Mouse (Mus musculus) cerebellum, adult 11 months (tissue): ENCODE data around the gene Ankrd28.

Source experiments
- DNase-seq: peaks from one replicate; pipeline ENCODE4 v3.0.0; 2022

Ankrd28 gene

DNA sequence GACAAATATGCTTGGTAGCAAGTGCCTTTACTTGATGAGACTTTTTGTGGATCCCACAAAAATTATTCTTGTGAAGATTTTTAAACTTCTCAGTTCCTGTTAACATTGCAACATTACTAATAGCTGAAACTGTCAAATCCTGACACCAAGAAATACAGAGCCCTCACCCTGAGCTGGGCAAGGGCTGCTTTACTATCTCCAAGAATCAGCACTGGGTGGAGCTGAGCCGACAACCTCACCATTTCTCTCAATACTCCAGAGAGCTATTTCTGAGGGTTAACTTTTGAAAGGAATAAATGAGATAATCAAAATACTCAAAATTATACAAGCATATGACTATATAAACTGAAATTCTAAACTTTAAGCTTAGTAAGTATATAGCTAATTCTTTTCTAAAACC, 121.1 kb downstream of the Ankrd28 start:
- DNase-seq = no peak

DNA sequence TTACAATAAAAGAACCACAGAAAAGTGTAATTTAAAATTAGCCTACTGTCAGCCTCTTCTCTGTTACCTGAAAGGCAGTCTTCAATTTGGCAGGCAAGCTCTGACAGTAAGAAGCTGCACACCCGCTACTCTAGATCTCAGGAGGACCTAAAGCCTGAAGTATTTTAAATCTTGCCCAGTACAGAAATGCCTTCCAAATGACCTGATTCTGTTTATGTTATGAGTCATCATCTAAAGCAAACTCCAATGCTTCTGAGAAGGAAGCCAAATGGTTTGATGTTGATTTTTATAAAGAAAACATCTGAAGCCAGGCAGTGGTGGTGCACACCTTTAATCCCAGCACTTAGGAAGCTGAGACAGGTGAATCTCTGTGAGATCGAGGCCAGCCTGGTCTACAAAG, 130.1 kb downstream of the Ankrd28 start:
- DNase-seq = no peak

DNA sequence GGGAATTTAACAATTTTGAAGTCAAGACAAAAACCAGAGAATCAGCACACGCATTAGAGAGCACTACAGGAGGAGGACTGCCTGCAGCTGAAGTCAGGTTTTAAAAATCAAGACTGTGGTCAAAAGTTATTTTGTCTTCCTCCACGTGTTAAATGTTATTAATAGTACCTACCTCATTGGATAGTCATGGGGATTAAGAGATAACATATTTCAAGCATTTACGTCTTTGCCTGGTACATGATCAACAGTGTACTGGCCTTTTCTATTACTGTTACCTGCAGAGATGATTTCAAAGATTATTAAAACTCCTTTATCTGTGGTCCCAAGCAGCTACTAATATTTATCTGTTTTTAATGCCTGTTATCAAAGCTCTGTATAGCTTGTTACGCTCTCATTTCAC, 132.7 kb downstream of the Ankrd28 start:
- no peak for DNase-seq

DNA sequence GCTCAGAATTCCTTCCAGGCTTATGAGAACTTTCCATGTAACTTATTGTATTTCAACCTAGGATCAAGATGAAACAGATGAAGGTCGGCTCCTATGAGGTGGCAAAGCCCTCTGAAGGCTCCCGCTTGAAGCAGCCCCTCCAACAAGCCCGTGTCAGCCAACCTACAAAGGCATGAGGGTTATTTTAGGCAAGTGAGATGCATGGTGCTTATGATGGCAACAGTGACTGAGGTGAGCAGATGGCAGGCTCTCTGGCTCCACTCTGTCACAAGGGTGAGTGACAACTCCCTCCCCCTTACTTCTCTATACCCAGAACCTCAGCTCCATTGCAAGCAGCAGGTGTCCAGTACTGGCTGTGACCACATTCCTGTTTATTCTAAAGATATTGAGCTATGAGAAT, 133.1 kb downstream of the Ankrd28 start:
- DNase-seq = peak; percentile 41

DNA sequence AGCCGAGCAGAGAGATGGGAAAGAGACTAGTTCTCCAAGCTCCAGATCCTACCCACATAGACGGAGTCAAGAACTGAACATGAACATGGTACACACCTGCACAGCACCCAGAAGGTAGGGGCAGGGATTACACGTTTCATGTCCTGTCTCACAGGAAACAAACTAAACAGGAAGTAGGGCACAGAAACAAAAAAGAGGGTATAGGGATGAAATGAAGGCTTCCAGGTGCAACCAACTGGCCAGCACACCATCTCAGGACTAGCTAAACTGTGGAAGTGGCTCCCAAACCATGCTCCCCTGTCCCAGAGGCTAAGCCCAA, 133.5 kb downstream of the Ankrd28 start:
- DNase-seq = no peak

DNA sequence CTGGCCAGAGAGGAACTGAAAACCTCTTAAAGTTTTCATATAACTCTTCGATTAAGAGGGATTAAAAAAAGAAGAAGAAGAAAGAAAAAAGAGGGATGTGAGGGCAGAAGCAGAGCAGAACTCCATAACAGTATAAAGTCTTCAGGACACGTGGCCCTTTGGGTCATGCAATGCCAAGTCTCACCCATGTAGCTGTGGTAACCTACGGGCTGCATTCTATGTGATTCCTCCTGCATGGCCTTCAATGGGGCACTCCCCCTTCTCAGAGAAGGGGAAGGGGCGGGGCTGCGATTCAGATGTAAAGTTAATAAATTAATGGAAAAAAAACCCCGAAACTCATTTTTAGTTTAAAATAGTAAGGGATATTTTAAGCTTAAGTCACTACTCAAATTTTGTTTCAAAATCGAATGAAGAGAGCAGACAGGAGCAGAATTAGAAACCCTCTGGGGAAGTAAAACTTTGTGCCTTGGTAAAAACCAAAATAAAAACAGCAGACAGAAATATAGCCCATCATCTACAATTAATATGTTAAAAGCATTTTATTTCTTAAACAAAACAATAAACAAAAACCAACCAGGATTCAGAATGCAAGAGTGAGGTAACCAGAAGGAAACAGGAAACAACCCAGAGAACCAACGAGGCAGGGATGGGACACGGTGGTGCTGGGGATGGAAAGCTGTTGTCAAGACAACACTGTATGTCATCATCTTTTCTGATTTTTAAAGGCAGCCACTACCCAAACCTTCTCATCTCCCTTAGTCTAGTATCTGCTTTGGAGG, 134.1 kb downstream of the Ankrd28 start:
- DNase-seq = no peak

DNA sequence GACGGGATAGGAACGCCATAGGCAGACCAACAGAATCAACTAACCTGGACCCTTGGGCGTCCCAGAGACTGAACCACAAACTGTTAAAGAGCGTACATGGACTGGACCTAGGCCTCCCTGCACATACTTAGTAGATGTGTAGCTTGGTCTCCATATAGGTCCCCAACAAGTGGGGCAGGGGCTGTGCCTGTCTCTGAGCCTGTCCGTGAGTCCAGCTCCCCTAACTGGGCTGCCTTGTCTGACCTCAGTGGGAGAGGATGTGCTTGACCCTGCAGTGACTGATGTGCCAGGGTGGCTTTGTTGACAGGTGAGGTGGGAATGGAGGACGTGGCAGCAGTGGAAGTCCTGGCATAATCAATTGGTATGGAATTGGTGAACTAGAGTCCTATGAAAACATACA, 137.9 kb downstream of the Ankrd28 start:
- DNase-seq = no peak

DNA sequence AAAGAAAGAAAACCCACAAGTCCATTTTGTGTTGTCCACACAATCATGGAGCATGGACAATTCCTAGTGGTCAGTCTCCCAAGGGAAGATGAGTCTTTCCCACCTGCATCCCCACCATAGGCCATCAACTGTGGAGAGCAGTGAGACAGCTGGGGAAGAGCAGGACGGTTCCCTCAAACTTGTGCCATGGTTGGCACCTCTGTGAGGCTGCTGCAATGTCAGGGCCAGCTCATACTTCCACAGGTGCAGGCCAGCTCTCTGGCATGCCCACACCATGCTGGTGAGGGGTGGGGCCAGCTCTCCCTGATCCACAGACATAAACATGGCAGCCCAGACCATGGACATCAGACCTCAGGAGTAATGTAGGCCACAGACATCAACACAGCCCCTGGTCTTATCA, 144.2 kb downstream of the Ankrd28 start:
- DNase-seq = no peak

DNA sequence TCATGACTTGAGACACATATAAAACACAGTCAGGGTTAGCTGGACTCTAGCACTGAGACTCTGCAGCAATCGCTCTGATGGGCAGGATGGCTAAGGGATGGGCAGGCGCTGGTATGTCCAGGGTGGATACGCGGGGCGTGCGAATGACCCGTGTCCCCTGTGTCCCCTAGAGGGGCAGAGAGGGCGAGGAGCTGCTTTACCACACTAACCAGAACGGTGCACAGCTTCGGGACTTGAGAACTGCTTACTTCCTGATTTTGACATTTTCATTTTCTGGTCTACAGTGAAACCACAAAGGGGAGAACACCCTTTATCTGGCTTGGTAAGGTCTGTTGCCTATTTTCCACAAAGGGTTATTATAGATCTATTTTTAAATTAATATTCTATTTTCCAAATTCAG, 144.8 kb downstream of the Ankrd28 start:
- DNase-seq = no peak

DNA sequence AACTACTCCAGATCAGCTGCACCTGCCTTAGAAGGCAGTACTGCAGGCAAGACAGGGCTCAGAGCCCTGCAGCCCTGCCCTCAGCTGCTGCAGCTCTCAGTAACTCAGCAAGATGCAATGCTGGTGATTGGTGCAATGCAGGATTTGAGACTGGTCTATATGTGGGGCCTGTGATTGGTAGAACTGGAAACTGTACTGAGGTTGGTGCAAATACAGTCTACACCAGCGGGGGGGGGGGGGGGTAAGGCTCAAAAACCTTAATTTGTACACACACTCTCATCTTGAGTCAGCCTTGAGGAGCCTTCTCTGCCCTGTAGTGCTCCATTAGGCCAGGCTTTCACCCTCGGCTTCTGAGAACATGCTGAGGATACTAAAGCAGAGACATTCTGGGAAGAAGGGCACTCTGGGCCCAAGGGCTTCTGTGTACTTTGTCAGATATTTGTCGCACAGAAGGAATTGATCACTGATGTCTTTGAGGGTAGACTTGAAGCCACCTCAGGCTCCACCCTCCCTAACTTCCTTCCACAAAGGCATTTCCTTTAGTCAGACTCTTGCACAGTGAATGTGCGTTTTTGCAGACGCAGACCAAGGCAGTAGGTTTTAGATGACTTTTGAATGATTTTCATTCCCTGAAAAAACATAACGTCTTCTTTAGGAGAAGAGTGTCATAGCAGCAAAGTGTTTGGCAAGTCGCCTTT, 146.0 kb downstream of the Ankrd28 start:
- no peak for DNase-seq

DNA sequence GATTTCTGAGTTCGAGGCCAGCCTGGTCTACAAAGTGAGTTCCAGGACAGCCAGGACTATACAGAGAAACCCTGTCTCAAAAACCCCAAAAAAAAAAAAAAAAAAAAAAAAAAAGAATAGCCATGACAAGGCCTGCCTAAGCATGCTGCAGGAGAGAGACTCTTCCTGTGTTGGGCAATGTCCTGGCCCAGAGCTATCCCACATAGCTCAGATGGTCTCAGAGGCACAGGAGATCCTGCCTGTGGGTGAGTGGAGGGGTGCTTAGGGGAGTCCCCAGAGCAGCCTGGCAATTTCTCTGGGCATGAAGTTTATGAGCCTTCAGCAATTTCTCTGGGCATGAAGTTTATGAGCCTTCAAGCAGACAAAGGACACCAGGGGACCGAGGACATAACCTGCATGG, 146.8 kb downstream of the Ankrd28 start:
- no peak for DNase-seq

DNA sequence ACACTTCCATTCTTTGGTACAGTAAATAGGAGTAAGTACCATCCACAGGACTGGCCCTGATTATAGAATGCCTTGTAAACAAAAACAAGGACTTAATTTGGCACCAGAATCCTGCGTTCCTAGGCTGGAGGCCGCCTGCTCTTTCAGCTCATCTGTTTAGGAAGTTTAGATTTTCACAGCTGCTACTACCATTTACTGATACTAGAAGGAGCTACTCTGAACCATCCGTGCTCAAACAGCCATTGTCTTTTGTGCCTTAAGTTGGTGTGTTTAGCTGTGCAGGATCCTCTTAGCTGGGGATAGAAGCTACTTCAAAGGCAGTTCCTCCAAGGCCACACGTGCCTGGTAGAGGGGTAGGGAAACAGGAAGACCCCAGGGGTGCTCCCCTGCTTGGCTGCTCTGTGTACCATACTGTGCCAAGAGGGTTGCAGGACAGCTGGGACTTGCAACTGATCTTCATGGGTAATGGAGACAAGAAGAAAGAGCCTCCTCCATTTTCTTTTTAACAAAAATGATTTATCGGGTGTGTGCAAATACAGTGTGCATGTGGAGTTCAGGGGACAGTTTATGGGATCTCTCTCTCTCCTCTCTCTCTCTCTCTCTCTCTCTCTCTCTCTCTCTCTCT, 148.4 kb downstream of the Ankrd28 start:
- no peak for DNase-seq

DNA sequence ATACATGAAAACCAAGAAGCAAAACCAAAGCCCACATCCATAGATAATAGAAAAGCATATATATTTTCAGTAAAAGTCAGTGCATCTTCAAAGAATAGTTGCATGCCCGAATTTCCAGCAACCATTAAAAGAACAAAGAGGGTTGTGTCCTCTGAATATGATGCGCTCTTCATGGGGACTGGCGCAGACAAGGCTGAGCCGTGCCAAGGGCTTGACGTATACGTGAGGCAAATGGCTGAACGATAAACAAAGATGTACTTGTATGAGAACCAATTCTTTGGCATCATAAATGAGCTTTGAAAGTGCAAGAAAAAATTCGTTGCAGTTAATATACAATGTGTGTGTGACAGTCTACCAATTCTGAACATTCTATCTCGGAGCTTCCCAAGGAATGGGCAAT, 149.2 kb downstream of the Ankrd28 start:
- no peak for DNase-seq

DNA sequence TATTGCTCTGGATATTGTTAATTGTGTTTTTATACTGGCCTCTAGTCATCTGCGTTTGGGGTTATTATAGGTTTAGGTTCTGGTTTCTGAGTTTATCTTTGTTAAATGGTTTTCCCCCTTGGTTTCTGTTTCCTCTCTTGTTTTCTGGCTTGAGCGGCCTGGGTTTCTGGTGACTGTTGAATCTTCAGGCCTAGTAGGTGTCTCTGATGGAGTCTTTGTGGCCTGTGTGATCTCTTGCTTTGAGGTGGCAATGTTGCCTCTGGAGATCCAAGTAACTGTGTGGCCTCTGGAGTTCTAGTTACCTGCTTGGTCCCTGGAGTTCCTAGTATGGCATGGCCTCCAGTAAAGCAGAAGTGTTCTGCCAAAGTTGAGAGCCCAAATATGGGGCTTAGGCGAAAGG, 149.8 kb downstream of the Ankrd28 start:
- no peak for DNase-seq

DNA sequence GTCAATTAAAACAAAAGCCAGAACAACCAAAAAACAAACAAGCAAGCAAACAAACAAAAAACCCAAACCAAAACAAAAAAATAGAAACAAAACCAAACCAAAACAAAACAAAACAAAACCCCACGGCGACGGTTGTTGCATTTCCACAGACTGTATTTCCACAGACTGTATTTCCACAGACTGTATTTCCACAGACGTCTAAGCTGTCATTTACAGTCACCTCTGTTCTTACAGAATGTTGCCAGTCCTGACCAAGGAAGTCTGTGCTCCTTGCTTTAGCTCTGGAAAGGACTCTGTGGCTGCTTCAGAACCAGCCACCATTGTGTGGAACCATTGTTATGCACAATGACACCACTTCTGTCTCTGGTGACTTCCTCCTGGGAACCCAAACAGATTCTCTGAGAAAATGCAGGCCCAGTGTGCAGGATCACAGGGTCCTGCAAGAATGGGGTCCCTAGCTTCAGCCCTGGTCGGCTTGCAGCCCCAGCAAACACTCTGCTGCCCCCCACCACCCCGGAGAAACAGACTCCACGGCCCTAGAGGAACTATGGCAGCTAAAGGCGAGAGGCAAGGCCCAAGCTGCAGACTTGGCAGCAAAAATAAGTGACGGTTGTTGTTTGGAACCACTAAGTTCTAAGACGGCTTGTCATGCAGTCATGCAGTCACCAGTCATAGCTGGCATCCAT, 158.7 kb downstream of the Ankrd28 start:
- no peak for DNase-seq

DNA sequence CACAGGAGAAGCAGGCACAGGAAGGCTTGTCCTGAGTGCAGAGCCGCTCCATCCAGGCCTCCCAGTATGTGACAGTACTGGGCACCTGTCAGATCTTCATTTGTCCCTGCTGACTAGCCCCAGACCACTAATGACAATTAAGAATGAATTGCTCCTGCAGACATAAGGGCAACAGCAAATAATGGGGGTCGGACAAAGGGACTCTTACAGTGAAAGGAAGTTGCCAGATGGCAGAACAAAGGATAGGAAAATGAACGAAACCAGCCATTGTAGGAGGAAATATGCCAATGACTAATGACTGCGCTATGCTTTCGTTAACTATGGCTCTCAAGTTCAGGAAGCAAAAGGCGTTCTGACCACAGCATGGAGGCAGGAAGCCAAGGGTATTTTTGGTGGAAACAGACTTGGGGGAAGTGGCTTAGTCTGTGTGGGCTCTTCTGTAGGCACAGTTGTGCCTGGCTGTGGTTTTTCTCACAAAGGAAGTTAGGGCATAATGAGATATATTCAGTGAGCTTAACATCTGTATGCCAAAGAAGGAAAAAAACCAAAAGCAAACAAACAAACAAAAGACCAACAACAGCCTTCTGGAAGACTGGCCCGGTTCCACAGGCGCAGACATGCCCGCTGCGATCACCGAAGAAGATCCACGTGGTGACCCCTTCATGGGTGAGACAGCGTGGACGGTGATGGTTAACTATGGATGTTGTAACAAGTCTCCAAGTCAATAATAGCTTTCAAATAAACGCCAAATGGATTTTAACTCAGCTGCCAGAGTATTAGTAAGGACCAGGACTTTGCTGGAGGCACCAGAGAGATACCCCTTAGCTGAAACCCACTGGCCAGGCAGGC, 160.6 kb downstream of the Ankrd28 start:
- no peak for DNase-seq

DNA sequence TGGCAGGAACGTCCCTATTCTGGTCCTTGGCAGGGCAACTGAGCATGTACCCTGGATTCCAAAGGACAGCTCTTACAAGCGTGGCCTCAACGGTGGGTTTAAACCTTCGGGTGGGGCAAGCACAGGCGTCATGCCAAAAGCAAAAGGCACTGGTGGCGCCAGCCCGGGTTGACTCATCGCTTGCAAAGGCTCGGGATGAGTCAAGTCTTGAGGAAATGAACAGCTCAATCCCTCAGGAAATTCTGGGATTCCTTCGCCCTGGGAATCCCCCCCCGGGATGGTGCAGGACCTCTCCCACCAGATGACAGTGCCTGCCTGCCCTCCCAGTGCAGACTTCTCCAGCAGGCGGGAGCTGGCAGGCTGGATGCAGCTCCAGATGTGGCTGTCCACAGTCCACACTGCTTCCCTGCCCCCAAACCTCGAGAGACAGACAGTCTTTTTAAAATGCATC, 161.3 kb downstream of the Ankrd28 start:
- no peak for DNase-seq

DNA sequence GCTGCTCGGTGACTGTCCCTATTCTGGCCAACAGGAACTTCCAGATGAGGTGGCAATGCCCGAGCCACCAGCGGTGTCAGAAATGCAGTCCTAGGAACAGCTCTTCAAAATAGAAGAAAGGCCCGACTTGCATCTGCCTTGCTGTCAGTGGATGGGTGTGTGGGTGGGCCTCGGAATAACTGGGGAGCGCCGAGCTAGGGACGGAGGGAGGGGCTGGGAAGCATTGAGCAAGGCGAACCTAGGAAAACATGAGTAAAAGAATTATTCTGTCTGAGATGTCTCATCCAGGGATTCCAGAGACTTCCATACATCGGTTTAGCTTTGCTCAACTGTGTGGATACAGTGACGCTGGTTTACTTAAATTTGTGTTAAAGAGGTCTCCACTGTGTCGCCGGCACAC, 162.1 kb downstream of the Ankrd28 start:
- DNase-seq = no peak

DNA sequence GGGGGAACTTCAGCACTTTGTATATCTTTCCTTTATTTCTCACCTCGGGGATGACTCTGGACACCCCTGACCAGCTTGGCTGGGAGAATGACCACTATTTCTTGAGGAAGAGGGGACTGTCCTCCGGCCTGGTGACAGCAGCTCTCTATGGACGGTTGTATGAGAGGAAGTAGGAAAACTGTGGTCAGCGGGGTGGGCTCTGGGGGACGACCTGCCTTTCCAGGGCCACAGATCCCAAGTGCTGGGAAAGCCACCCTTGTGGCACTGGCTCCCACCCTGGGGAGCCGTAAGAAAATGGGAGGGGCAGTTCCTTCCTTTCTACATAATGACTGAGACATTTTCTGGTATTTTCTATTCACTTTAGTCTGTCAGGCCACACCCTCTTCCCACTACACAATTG, 162.7 kb downstream of the Ankrd28 start:
- no peak for DNase-seq

DNA sequence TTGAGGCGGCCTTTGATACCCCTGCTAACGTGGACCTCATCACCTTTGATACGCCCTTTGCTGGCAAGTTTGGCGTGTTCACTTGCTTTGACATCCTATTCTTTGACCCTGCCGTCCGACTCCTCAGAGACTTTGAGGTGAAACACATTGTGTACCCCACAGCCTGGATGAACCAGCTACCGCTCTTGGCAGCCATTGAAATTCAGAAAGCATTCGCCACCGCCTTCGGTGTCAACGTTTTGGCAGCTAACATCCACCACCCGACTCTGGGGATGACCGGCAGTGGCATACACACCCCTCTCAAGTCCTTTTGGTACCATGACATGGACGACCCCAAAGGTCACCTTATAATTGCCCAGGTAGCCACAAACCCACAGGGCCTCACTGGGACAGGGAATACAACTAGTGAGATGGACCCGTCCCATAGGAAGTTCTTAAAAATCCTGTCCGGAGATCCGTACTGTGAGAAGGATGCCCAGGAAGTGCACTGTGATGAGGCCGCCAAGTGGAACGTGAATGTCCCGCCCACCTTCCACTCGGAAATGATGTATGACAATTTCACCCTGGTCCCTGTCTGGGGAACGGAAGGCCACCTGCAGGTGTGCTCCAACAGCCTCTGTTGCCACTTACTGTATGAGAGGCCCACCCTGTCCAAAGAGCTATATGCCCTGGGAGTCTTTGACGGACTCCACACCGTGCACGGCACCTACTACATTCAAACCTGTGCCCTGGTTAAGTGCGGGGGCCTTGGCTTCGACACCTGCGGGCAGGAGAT, 163.3 kb downstream of the Ankrd28 start:
- DNase-seq = no peak

DNA sequence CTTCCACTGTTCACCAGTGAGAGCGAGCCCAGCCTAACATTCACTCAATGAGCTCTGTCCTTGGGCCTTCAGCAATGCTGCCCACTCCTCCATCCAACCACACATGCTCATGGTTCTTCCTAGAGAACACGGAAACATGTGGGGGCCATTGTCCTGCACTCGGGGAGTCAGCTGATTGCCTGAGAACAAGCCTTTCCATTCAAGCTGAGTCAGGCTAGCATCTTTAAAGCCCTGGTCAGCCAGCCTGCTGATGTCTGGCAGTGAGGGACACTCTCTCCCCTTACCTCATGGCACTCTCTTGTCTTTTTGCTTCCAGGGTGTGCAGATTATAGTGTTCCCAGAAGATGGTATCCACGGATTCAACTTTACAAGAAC, 164.9 kb downstream of the Ankrd28 start:
- no peak for DNase-seq
